Mouse (Mus musculus) ovary, postnatal 14 days (tissue): ENCODE data around the gene 4930512M02Rik.
"Not testable (repeated sequence)": the region's sequence is repeated elsewhere in the genome, so short reads cannot be mapped to it uniquely, and the experiment has no call there.

ENCODE experiments used
- DNase-seq: peaks from one replicate; pipeline ENCODE4 v3.0.0; 2022; ENCODE audit warnings: low spot score

The 4930512M02Rik gene

GRCm38 (mm10) chr11:11627735-11628134 lies at the start of gene 4930512M02Rik:
4930512M02Rik (minus strand) TSS chr11:11627835.
- DNase-seq: not testable (repeated sequence)

GRCm38 (mm10) chr11:11677165-11677564 lies 49.5 kb upstream of the 4930512M02Rik start:
- no peak for DNase-seq

GRCm38 (mm10) chr11:11676068-11676741 lies 48.6 kb upstream of the 4930512M02Rik start:
- no peak for DNase-seq

- no peak for DNase-seq
Observed at GRCm38 (mm10) chr11:11675063-11675462, 47.4 kb upstream of the 4930512M02Rik start.

- no peak for DNase-seq
Observed at GRCm38 (mm10) chr11:11672974-11673373, 45.3 kb upstream of the 4930512M02Rik start.

- no peak for DNase-seq
Observed at GRCm38 (mm10) chr11:11667922-11668290, 40.3 kb upstream of the 4930512M02Rik start.

- DNase-seq: no peak
Observed at GRCm38 (mm10) chr11:11667254-11667921, 39.8 kb upstream of the 4930512M02Rik start.

GRCm38 (mm10) chr11:11660651-11661050 lies 33.0 kb upstream of the 4930512M02Rik start:
- DNase-seq: no peak

GRCm38 (mm10) chr11:11658834-11659233 lies 31.2 kb upstream of the 4930512M02Rik start:
- DNase-seq: no peak

- no peak for DNase-seq
Observed at GRCm38 (mm10) chr11:11657634-11658033, 30.0 kb upstream of the 4930512M02Rik start.

GRCm38 (mm10) chr11:11656995-11657530 lies 29.4 kb upstream of the 4930512M02Rik start:
- DNase-seq: no peak

GRCm38 (mm10) chr11:11656388-11656787 lies 28.8 kb upstream of the 4930512M02Rik start:
- no peak for DNase-seq

GRCm38 (mm10) chr11:11644303-11644702 lies 16.7 kb upstream of the 4930512M02Rik start:
- DNase-seq: no peak

GRCm38 (mm10) chr11:11624073-11624705 lies 3.4 kb downstream of the 4930512M02Rik start:
- no peak for DNase-seq

GRCm38 (mm10) chr11:11609243-11609642 lies 18.4 kb downstream of the 4930512M02Rik start:
- no peak for DNase-seq

- no peak for DNase-seq
Observed at GRCm38 (mm10) chr11:11587327-11587726, 40.3 kb downstream of the 4930512M02Rik start.

GRCm38 (mm10) chr11:11586423-11586822 lies 41.2 kb downstream of the 4930512M02Rik start:
- DNase-seq: no peak

- no peak for DNase-seq
Observed at GRCm38 (mm10) chr11:11573691-11574090, 53.9 kb downstream of the 4930512M02Rik start.

- no peak for DNase-seq
Observed at GRCm38 (mm10) chr11:11570747-11571146, 56.9 kb downstream of the 4930512M02Rik start.

- no peak for DNase-seq
Observed at GRCm38 (mm10) chr11:11569466-11570132, 58.0 kb downstream of the 4930512M02Rik start.

- no peak for DNase-seq
Observed at GRCm38 (mm10) chr11:11568033-11568432, 59.6 kb downstream of the 4930512M02Rik start.

GRCm38 (mm10) chr11:11565146-11565820 lies 62.4 kb downstream of the 4930512M02Rik start:
- DNase-seq: no peak
